Mouse (Mus musculus): ENCODE measurements around the gene Smyd3. TPM values are rescaled to one million over a fixed set of nuclear protein-coding genes. Genes with fewer than 3 reads are reported as not detected.

Smyd3 gene
- total and polyA plus RNA-seq, 2 experiments = 1.4 to 7.0 TPM

DNA sequence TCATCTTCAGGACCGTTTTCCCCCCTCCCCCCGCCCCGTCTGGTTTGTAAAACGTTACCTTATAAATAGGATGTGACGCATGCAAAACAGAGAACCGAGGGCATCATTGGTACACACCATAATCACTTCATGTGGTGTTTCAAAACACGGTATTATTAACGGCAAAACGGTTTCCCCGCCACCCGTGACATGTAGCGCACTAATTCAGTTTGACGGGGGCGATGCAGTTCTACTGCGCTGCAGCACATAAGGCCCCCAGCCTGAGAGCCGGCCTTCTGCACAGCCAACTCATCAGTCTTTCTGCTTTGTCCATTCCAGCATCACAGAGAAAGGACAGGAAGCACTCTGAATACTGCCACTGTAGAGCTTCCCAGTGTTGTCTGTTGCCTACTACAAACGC, 174.4 kb downstream of the Smyd3 start:
- 96% methylated on average over 17 of the region's 17 CpGs for WGBS
- TF ChIP-seq CTCF (IDR thresholded peaks at IDR 0.05; ENCODE audit: low read depth, low read length) = no peak
- no peak for TF ChIP-seq POLR2A (IDR thresholded peaks at IDR 0.05; ENCODE audit: extremely low read depth, insufficient read depth, low read length)
- no peaks in the 10 kb centered on the region for H3K27me3 ChIP-seq (ENCODE audit: control insufficient read depth, insufficient read depth, low read length)
- DNase-seq (ENCODE audit: extremely low read depth, low read depth, low spot score) = no peak
- H3K4me1 ChIP-seq (ENCODE audit: control insufficient read depth, insufficient read depth, low read length) = no peaks in the 10 kb centered on the region
- H3K9ac ChIP-seq (ENCODE audit: low read depth, low read length) = no peak overlapping the region
- H3K27ac ChIP-seq (replicated peaks; ENCODE audit: insufficient read depth, low read depth, low read length) = no peak overlapping the region
- H3K36me3 ChIP-seq (ENCODE audit: control insufficient read depth, insufficient read depth, low read length) = no peaks in the 10 kb centered on the region
- no peaks in the 10 kb centered on the region for H3K79me2 ChIP-seq (ENCODE audit: control insufficient read depth, insufficient read depth, low read length)
- H3K4me3 ChIP-seq (ENCODE audit: insufficient read depth, low read depth, low read length) = no peak overlapping the region

DNA sequence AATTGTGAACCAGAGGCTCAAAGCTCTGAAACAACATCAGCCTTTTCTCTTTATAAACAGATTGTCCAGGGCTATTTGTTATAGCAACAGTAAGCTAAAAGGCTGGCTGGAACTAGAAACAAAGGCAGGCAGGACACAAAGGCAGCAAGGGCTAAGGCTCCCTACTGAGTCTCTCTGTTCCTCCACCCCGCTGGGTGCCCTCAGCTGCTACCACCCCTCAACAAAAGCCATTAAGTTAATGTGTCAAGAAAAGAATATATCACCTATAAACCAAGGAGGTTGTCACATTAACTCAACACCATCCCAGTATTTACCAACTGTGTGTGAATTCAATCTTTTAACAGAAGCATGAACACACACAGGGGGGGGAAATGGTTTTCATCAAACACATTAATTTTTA, 176.3 kb downstream of the Smyd3 start:
- Histone ChIP-seq H3K4me1 (ENCODE audit: control insufficient read depth, insufficient read depth, low read length) (no peaks in the 10 kb centered on the region), H3K9ac (ENCODE audit: low read depth, low read length) (no peak overlapping the region), H3K36me3 (ENCODE audit: control insufficient read depth, insufficient read depth, low read length) (no peaks in the 10 kb centered on the region), H3K4me3 (ENCODE audit: insufficient read depth, low read depth, low read length) (no peak overlapping the region), H3K27ac (replicated peaks; ENCODE audit: insufficient read depth, low read depth, low read length) (no peak overlapping the region), H3K79me2 (ENCODE audit: control insufficient read depth, insufficient read depth, low read length) (no peaks in the 10 kb centered on the region), H3K27me3 (ENCODE audit: control insufficient read depth, insufficient read depth, low read length) (no peaks in the 10 kb centered on the region)
- DNase-seq (ENCODE audit: extremely low read depth, low read depth, low spot score) = no peak
- no peak for TF ChIP-seq POLR2A (IDR thresholded peaks at IDR 0.05; ENCODE audit: extremely low read depth, insufficient read depth, low read length)
- no peak for TF ChIP-seq CTCF (IDR thresholded peaks at IDR 0.05; ENCODE audit: low read depth, low read length)
- 100% methylated on average over 1 of the region's 1 CpGs for WGBS

DNA sequence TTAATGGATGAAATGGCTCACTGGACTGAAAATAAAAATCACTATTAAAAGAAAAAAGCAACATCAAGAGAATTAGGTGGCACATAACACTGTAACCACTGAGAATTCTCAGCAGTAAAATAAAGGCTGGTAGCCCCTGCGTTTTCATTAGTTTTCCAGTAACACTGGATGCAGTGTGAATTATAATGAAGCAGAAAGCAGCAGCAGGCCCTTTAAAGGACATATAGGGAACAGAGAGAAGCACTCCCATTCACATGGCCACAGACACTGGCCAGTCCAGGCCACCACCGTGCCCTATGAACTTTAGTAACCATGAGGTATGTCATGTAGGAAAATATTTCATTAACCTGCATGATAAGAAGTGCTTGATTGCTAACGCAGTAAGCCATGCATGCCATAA, 178.8 kb downstream of the Smyd3 start:
- 89% methylated on average over 3 of the region's 3 CpGs for WGBS
- Histone ChIP-seq H3K4me1 (ENCODE audit: control insufficient read depth, insufficient read depth, low read length) (no peaks in the 10 kb centered on the region), H3K27ac (replicated peaks; ENCODE audit: insufficient read depth, low read depth, low read length) (no peak overlapping the region), H3K79me2 (ENCODE audit: control insufficient read depth, insufficient read depth, low read length) (no peaks in the 10 kb centered on the region), H3K36me3 (ENCODE audit: control insufficient read depth, insufficient read depth, low read length) (no peaks in the 10 kb centered on the region), H3K27me3 (ENCODE audit: control insufficient read depth, insufficient read depth, low read length) (no peaks in the 10 kb centered on the region), H3K4me3 (ENCODE audit: insufficient read depth, low read depth, low read length) (no peak overlapping the region), H3K9ac (ENCODE audit: low read depth, low read length) (no peak overlapping the region)
- DNase-seq (ENCODE audit: extremely low read depth, low read depth, low spot score) = no peak
- TF ChIP-seq CTCF (IDR thresholded peaks at IDR 0.05; ENCODE audit: low read depth, low read length) (no peak), POLR2A (IDR thresholded peaks at IDR 0.05; ENCODE audit: extremely low read depth, insufficient read depth, low read length) (no peak)

DNA sequence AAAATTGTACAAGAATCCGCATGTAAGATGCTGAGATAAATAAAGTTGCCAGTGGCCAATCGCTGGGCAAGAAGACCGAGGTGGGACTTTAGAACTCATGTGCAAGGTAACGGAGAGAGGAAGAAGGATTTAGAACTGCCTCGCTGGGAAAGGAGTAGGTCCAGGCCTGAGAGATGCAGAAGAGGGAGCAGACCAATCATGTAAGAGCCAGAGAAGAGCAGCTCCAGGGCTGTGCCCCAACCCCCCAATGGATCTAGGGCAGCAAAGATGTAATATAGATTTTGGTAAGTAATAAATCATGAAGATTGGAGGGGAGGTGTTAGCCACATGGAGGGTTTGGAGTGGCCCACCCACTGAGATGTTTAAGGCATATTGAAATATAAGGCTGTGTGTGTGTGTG, 180.3 kb downstream of the Smyd3 start:
- TF ChIP-seq CTCF (IDR thresholded peaks at IDR 0.05; ENCODE audit: low read depth, low read length) = no peak
- no peak for TF ChIP-seq POLR2A (IDR thresholded peaks at IDR 0.05; ENCODE audit: extremely low read depth, insufficient read depth, low read length)
- no peaks in the 10 kb centered on the region for H3K36me3 ChIP-seq (ENCODE audit: control insufficient read depth, insufficient read depth, low read length)
- no peak for DNase-seq (ENCODE audit: extremely low read depth, low read depth, low spot score)
- H3K9ac ChIP-seq (ENCODE audit: low read depth, low read length) = no peak overlapping the region
- no peak overlapping the region for H3K4me3 ChIP-seq (ENCODE audit: insufficient read depth, low read depth, low read length)
- no peaks in the 10 kb centered on the region for H3K4me1 ChIP-seq (ENCODE audit: control insufficient read depth, insufficient read depth, low read length)
- H3K27ac ChIP-seq (replicated peaks; ENCODE audit: insufficient read depth, low read depth, low read length) = no peak overlapping the region
- H3K27me3 ChIP-seq (ENCODE audit: control insufficient read depth, insufficient read depth, low read length) = no peaks in the 10 kb centered on the region
- H3K79me2 ChIP-seq (ENCODE audit: control insufficient read depth, insufficient read depth, low read length) = no peaks in the 10 kb centered on the region
- WGBS = 92% methylated on average over 5 of the region's 5 CpGs

DNA sequence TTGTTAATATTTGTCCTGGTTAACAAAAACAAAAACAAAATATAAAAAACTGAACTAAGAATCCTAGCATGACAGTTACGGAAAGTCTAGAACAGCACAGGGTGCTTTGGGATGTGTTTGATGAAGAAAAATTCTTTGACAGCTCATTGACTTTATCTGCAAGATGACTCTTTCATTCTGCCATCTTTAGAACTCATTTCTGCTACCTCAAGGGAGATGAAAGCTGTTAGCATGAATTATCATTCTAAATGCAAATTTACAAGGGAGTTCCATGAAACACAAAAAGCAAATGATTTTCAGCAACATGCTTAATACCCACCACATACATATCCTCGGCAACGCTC, 190.9 kb downstream of the Smyd3 start:
- no peak overlapping the region for H3K9ac ChIP-seq (ENCODE audit: low read depth, low read length)
- H3K4me1 ChIP-seq (ENCODE audit: control insufficient read depth, insufficient read depth, low read length) = no peaks in the 10 kb centered on the region
- 96% methylated on average over 3 of the region's 3 CpGs for WGBS
- TF ChIP-seq POLR2A (IDR thresholded peaks at IDR 0.05; ENCODE audit: extremely low read depth, insufficient read depth, low read length) (no peak), CTCF (IDR thresholded peaks at IDR 0.05; ENCODE audit: low read depth, low read length) (no peak)
- H3K79me2 ChIP-seq (ENCODE audit: control insufficient read depth, insufficient read depth, low read length) = no peaks in the 10 kb centered on the region
- H3K27me3 ChIP-seq (ENCODE audit: control insufficient read depth, insufficient read depth, low read length) = no peaks in the 10 kb centered on the region
- H3K36me3 ChIP-seq (ENCODE audit: control insufficient read depth, insufficient read depth, low read length) = no peaks in the 10 kb centered on the region
- no peak for DNase-seq (ENCODE audit: extremely low read depth, low read depth, low spot score)
- H3K27ac ChIP-seq (replicated peaks; ENCODE audit: insufficient read depth, low read depth, low read length) = no peak overlapping the region
- H3K4me3 ChIP-seq (ENCODE audit: insufficient read depth, low read depth, low read length) = no peak overlapping the region

DNA sequence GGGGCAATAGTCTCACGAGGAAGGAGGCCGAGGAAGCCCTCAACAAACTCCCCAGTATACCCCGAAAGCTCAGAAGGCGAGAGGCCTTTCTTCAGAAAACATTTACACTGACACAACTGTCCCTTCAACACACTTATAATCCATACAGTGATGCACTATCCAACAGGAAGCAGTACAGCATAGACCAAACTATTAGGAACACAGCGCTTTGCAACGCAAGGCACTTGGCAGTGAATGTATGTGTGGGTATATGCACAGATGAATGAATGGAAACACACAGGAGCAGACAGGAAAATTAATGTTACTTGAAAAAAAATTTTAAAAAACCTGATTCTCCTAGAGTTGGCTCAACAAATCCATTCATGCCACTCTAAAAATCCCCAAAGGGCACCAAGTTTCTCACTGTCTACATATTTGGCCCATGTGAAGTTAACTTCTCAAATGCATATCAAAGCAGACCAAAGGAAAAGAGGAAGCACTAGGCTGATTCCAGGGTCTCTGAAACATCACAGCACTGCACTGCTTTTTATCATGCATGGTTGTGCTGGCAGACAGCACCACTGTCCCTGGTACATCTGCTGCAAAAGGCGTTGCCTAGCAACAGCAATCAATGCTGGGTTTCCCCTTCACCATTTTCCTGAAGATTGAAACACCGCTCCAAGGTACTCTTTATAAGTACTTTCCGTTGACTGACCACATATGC, 191.4 kb downstream of the Smyd3 start:
- WGBS = 93% methylated on average over 9 of the region's 9 CpGs
- Histone ChIP-seq H3K4me3 (ENCODE audit: insufficient read depth, low read depth, low read length) (no peak overlapping the region), H3K27ac (replicated peaks; ENCODE audit: insufficient read depth, low read depth, low read length) (no peak overlapping the region), H3K36me3 (ENCODE audit: control insufficient read depth, insufficient read depth, low read length) (no peaks in the 10 kb centered on the region), H3K27me3 (ENCODE audit: control insufficient read depth, insufficient read depth, low read length) (no peaks in the 10 kb centered on the region), H3K4me1 (ENCODE audit: control insufficient read depth, insufficient read depth, low read length) (no peaks in the 10 kb centered on the region), H3K79me2 (ENCODE audit: control insufficient read depth, insufficient read depth, low read length) (no peaks in the 10 kb centered on the region), H3K9ac (ENCODE audit: low read depth, low read length) (no peak overlapping the region)
- DNase-seq (ENCODE audit: extremely low read depth, low read depth, low spot score) = no peak
- TF ChIP-seq CTCF (IDR thresholded peaks at IDR 0.05; ENCODE audit: low read depth, low read length) (no peak), POLR2A (IDR thresholded peaks at IDR 0.05; ENCODE audit: extremely low read depth, insufficient read depth, low read length) (no peak)

Measured in liver, adult 2 months (tissue).